13 mouse cellular contexts compared by ENCODE assay signal in genomic region chr1:35575203-35575602, GRCm38 (mm10).
DNase-seq lines count a peak whose midpoint lies in the region; ATAC-seq lines count a peak whose summit lies in the region.
"Had no signal": no experiment of that assay in that cellular context is flagged by ENCODE, and none has a peak within 500 bp of the region (broad histone marks: within the 10 kb centered on the region; RNA-seq: fewer than 3 reads in every experiment).

No protein-coding gene starts in this region.

- no peak for ATAC-seq in heart, embryonic 12.5 days (ENCODE audit: insufficient number of reproducible peaks, low FRiP score)
- peak; percentile 72; the same call in 1 of the 2 replicates for ATAC-seq in neural tube, embryonic 14.5 days (ENCODE audit: low read depth)
- ATAC-seq in neural tube, embryonic 15.5 days (ENCODE audit: low FRiP score) = no peak
- ATAC-seq in megakaryocyte, adult 5-6 weeks (ENCODE audit: poor library complexity, severe bottlenecking) = no peak
- ATAC-seq: intestine, embryonic 16.5 days had no signal

- H3K27me3 ChIP-seq in heart, embryonic 12.5 days (replicated peaks) = no peaks in the 10 kb centered on the region
- no peaks in the 10 kb centered on the region for H3K27me3 ChIP-seq in neural tube, embryonic 14.5 days (ENCODE audit: control insufficient read depth, insufficient read depth, low read length)
- no peaks in the 10 kb centered on the region for H3K27me3 ChIP-seq in neural tube, embryonic 15.5 days (replicated peaks)
- H3K27me3 ChIP-seq: forebrain, embryonic 12.5 days had no signal

- H3K9me3 ChIP-seq in heart, embryonic 12.5 days (replicated peaks) = no peaks in the 10 kb centered on the region; the same call in 1 of the 2 replicates
- no peaks in the 10 kb centered on the region for H3K9me3 ChIP-seq in neural tube, embryonic 14.5 days (ENCODE audit: control insufficient read depth, low read length)
- H3K9me3 ChIP-seq in neural tube, embryonic 15.5 days (replicated peaks) = no peaks in the 10 kb centered on the region
- H3K9me3 ChIP-seq: forebrain, embryonic 12.5 days; heart, embryonic 10.5 days had no signal

- no peak overlapping the region for H3K9ac ChIP-seq in heart, embryonic 12.5 days
- no peak overlapping the region for H3K9ac ChIP-seq in neural tube, embryonic 14.5 days (replicated peaks; ENCODE audit: low read depth, low read length)
- no peak overlapping the region for H3K9ac ChIP-seq in neural tube, embryonic 15.5 days (replicated peaks)
- H3K9ac ChIP-seq: forebrain, embryonic 12.5 days had no signal

- no peak overlapping the region for H3K4me2 ChIP-seq in heart, embryonic 12.5 days
- no peak overlapping the region for H3K4me2 ChIP-seq in neural tube, embryonic 14.5 days (ENCODE audit: low read depth, low read length)
- no peak overlapping the region for H3K4me2 ChIP-seq in neural tube, embryonic 15.5 days
- H3K4me2 ChIP-seq: forebrain, embryonic 12.5 days had no signal

- no peak overlapping the region for H3K4me3 ChIP-seq in heart, embryonic 12.5 days
- no peak overlapping the region for H3K4me3 ChIP-seq in neural tube, embryonic 14.5 days (ENCODE audit: low read depth, low read length)
- no peak overlapping the region for H3K4me3 ChIP-seq in neural tube, embryonic 15.5 days (replicated peaks)
- H3K4me3 ChIP-seq: forebrain, embryonic 12.5 days; heart, embryonic 10.5 days had no signal

- no peaks in the 10 kb centered on the region for H3K36me3 ChIP-seq in heart, embryonic 12.5 days
- H3K36me3 ChIP-seq in neural tube, embryonic 14.5 days (ENCODE audit: control insufficient read depth, insufficient read depth, low read length) = no peaks in the 10 kb centered on the region
- H3K36me3 ChIP-seq in neural tube, embryonic 15.5 days = no peaks in the 10 kb centered on the region
- H3K36me3 ChIP-seq: forebrain, embryonic 12.5 days; heart, embryonic 10.5 days had no signal

- peaks cover 2% of the 10 kb centered on the region; the same call in 1 of the 2 replicates for H3K4me1 ChIP-seq in heart, embryonic 12.5 days (replicated peaks)
- H3K4me1 ChIP-seq in neural tube, embryonic 14.5 days (ENCODE audit: control insufficient read depth, insufficient read depth, low read length) = no peaks in the 10 kb centered on the region
- H3K4me1 ChIP-seq in neural tube, embryonic 15.5 days = no peaks in the 10 kb centered on the region
- H3K4me1 ChIP-seq: forebrain, embryonic 12.5 days; heart, embryonic 10.5 days had no signal

- peak; percentile 10 for DNase-seq in heart, postnatal 4 days
- DNase-seq in layer of hippocampus, postnatal 14 days (ENCODE audit: low spot score in 2 of 2) = peak; percentile 16 to 49
- peak; percentile 39 for DNase-seq in telencephalon, adult 2 months (ENCODE audit: low read depth, low spot score)
- DNase-seq in c-Kit-positive CD71-positive TER-119-positive erythroid progenitor cells, embryonic 14.5 days (ENCODE audit: low spot score) = no peak
- DNase-seq: retina, postnatal 1 day had no signal

- 63% methylated on average over 1 of the region's 1 CpGs for WGBS in heart, embryonic 12.5 days
- WGBS in neural tube, embryonic 14.5 days = 68% methylated on average over 1 of the region's 1 CpGs
- 69% methylated on average over 1 of the region's 1 CpGs for WGBS in neural tube, embryonic 15.5 days

- no peak overlapping the region for H3K27ac ChIP-seq in heart, embryonic 12.5 days (ENCODE audit: poor library complexity, severe bottlenecking)
- H3K27ac ChIP-seq in neural tube, embryonic 14.5 days (ENCODE audit: low read depth, low read length) = no peak overlapping the region
- no peak overlapping the region for H3K27ac ChIP-seq in neural tube, embryonic 15.5 days (replicated peaks)
- H3K27ac ChIP-seq: forebrain, embryonic 12.5 days; heart, embryonic 10.5 days; stomach, postnatal 0 days had no signal
